Mouse (Mus musculus) lung, adult 2 months (tissue): Measurements from ENCODE around the gene Dusp14.
A peak's percentile ranks its signal among the peaks of the same experiment; 100 is the strongest.

ENCODE experiments used
- CTCF ChIP-seq: fragments of 200-500 bp; IDR thresholded peaks from 2 replicates; pipeline ENCODE4 v1.5.1; 2011; ENCODE audit warnings: mild to moderate bottlenecking, low read length, control low read depth; ENCODE audit not compliant: insufficient read depth
- POLR2A ChIP-seq: fragments of 200-500 bp; IDR thresholded peaks from 2 replicates; pipeline ENCODE4 v1.6.1; 2011; ENCODE audit warnings: low read depth, mild to moderate bottlenecking, control low read depth, low read length, borderline replicate concordance; ENCODE audit errors: extremely low read depth

DNA sequence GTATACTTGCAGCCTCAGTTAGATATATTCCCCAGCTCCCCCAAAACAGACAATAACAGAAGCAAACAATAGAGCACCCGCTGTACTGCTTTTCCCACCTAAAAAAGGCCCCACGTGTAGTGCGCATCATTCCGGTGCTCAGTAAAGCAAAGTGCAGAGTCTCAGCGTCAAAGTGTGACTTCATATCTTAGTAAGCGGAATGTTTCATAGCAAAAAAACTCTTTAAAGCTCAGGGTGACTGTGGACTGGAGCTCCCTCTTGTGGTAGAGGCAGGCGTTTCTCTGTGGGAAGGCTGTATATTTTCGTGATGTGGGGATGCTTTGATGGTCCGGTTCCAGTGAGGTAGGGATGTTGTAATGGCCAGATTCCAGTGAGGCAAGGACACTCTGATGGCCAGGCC lies 37.1 kb downstream of the Dusp14 start:
- peak; percentile 65 for TF ChIP-seq CTCF
- no peak for TF ChIP-seq POLR2A
